Mouse (Mus musculus) embryonic facial prominence, embryonic 13.5 days (tissue): ENCODE results near the gene Med26. TPM values are rescaled to one million over a fixed set of nuclear protein-coding genes. Genes with fewer than 3 reads are reported as not detected.

Source experiments
- ATAC-seq: fragments of 200-750 bp; cut with Nextera tagmentation; 2 replicates; pipeline ENCODE4 v1.8.0; 2017; ENCODE audit warnings: low read depth; ENCODE audit not compliant: insufficient number of reproducible peaks, insufficient read depth, low FRiP score, low TSS enrichment
- H3K27ac ChIP-seq: fragments of 300-500 bp; sonication (generic); 2 replicates; pipeline ENCODE4 v1.5.1; 2015; ENCODE audit warnings: moderate library complexity, mild to moderate bottlenecking, inconsistent platforms
- H3K27me3 ChIP-seq: fragments of 300-500 bp; sonication (generic); 2 replicates; pipeline ENCODE4 v1.6.1; 2015; ENCODE audit warnings: mild to moderate bottlenecking, inconsistent platforms
- H3K36me3 ChIP-seq: fragments of 300-500 bp; sonication (generic); 2 replicates; pipeline ENCODE4 v1.6.1; 2015; ENCODE audit warnings: mild to moderate bottlenecking, inconsistent platforms
- H3K4me1 ChIP-seq: fragments of 300-500 bp; sonication (generic); 2 replicates; pipeline ENCODE4 v1.6.1; 2015; ENCODE audit warnings: inconsistent platforms
- H3K4me2 ChIP-seq: fragments of 300-500 bp; sonication (generic); 2 replicates; pipeline ENCODE4 v1.6.1; 2015; ENCODE audit warnings: moderate library complexity, mild to moderate bottlenecking, inconsistent platforms
- H3K4me3 ChIP-seq: fragments of 300-500 bp; sonication (generic); 2 replicates; pipeline ENCODE4 v1.5.1; 2015; ENCODE audit warnings: mild to moderate bottlenecking, inconsistent platforms
- H3K9ac ChIP-seq: fragments of 300-500 bp; sonication (generic); 2 replicates; pipeline ENCODE4 v1.6.1; 2015; ENCODE audit warnings: mild to moderate bottlenecking, inconsistent platforms
- H3K9me3 ChIP-seq: fragments of 300-500 bp; sonication (generic); 2 replicates; pipeline ENCODE4 v1.6.1; 2016; ENCODE audit warnings: inconsistent platforms
- WGBS: fragments of 180-500 bp; shearing (Covaris S2); methylation state at CpG from one replicate; pipeline ENCODE4 v1.1.7; 2015; ENCODE audit warnings: mixed read lengths; 5-methylcytosine and 5-hydroxymethylcytosine counted together
- polyA plus RNA-seq: library from polyadenylated mRNA; unstranded; fragments of >200 nt; fragmentation: Nextera tagmentation; extraction: Ambion mirVana; gene quantifications from 2 replicates; pipeline ENCODE4 v1.2.1, GENCODE M21; 2015

Med26 gene
- polyA plus RNA-seq, 1 experiment from 2014 or later: 20.4 TPM

DNA sequence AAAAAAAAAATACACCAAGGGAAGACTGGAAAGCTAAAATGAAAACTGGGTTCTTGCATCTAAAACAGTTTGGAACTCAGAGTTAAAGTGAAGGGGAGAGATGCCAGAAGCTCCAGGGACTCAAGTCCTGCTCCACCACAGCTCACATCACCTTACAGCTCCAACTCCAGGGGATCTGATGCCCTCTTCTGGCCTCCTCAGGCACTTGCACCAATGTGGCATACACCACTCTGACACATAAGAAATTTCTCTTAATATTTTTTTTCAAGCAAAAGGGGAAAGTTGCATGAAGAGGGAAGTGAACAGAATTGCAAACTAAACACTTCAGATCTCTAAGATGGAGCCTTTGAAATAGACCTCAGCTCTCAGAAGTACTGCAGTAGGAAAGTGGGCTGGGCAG, 8.8 kb downstream of the Med26 start:
- Histone ChIP-seq H3K4me1 (peaks cover 7% of the 10 kb centered on the region; the same call in 1 of the 2 replicates), H3K9me3 (no peaks in the 10 kb centered on the region), H3K4me3 (no peak overlapping the region), H3K4me2 (no peak overlapping the region), H3K27me3 (no peaks in the 10 kb centered on the region), H3K9ac (no peak overlapping the region), H3K27ac (no peak overlapping the region), H3K36me3 (peaks cover 10% of the 10 kb centered on the region; the same call in 1 of the 2 replicates)
- no peak for ATAC-seq

- no peak overlapping the region for H3K4me2 ChIP-seq
- no peak for ATAC-seq
- H3K4me3 ChIP-seq: no peak overlapping the region
- H3K9me3 ChIP-seq: no peaks in the 10 kb centered on the region
- 86% methylated on average over 3 of the region's 3 CpGs for WGBS
- no peaks in the 10 kb centered on the region for H3K36me3 ChIP-seq
- no peaks in the 10 kb centered on the region for H3K27me3 ChIP-seq
- H3K4me1 ChIP-seq: peaks cover 7% of the 10 kb centered on the region; the same call in 1 of the 2 replicates
- H3K27ac ChIP-seq: no peak overlapping the region
- H3K9ac ChIP-seq: no peak overlapping the region
These were observed 13.2 kb downstream of the Med26 start for GRCm38 (mm10) chr8:72534888-72535287.

GRCm38 (mm10) chr8:72532103-72532502, 16.0 kb downstream of the Med26 start:
- Histone ChIP-seq H3K9ac (no peak overlapping the region), H3K36me3 (peaks cover 5% of the 10 kb centered on the region; the same call in 1 of the 2 replicates), H3K4me3 (no peak overlapping the region)

GRCm38 (mm10) chr8:72521888-72522287, 26.2 kb downstream of the Med26 start:
- Histone ChIP-seq H3K4me1 (no peaks in the 10 kb centered on the region), H3K9ac (no peak overlapping the region), H3K36me3 (peaks cover 6% of the 10 kb centered on the region; the same call in 1 of the 2 replicates), H3K27ac (no peak overlapping the region), H3K4me2 (no peak overlapping the region), H3K27me3 (no peaks in the 10 kb centered on the region), H3K4me3 (no peak overlapping the region), H3K9me3 (no peaks in the 10 kb centered on the region)
- no peak for ATAC-seq

More at GRCm38 (mm10) chr8:72532103-72532502, 16.0 kb downstream of the Med26 start:
- WGBS: 96% methylated on average over 1 of the region's 1 CpGs
- H3K4me2 ChIP-seq: no peak overlapping the region
- H3K4me1 ChIP-seq: no peaks in the 10 kb centered on the region
- no peak for ATAC-seq
- H3K27me3 ChIP-seq: no peaks in the 10 kb centered on the region
- H3K9me3 ChIP-seq: no peaks in the 10 kb centered on the region
- H3K27ac ChIP-seq: no peak overlapping the region

GRCm38 (mm10) chr8:72517421-72517988, 30.6 kb downstream of the Med26 start:
- WGBS: 84% methylated on average over 7 of the region's 7 CpGs
- ATAC-seq: no peak

GRCm38 (mm10) chr8:72513158-72513557, 34.9 kb downstream of the Med26 start:
- Histone ChIP-seq H3K4me2 (no peak overlapping the region), H3K27me3 (no peaks in the 10 kb centered on the region), H3K36me3 (peaks cover 7% of the 10 kb centered on the region; the same call in 1 of the 2 replicates), H3K4me3 (no peak overlapping the region), H3K27ac (no peak overlapping the region), H3K4me1 (peaks cover 6% of the 10 kb centered on the region; the same call in 1 of the 2 replicates), H3K9ac (no peak overlapping the region), H3K9me3 (no peaks in the 10 kb centered on the region)
- 90% methylated on average over 1 of the region's 1 CpGs for WGBS
- ATAC-seq: no peak

More at GRCm38 (mm10) chr8:72517421-72517988, 30.6 kb downstream of the Med26 start:
- Histone ChIP-seq H3K9ac (no peak overlapping the region), H3K27ac (no peak overlapping the region), H3K4me1 (no peaks in the 10 kb centered on the region), H3K9me3 (no peaks in the 10 kb centered on the region), H3K4me2 (no peak overlapping the region), H3K4me3 (no peak overlapping the region), H3K27me3 (no peaks in the 10 kb centered on the region), H3K36me3 (peaks cover 7% of the 10 kb centered on the region; the same call in 1 of the 2 replicates)

DNA sequence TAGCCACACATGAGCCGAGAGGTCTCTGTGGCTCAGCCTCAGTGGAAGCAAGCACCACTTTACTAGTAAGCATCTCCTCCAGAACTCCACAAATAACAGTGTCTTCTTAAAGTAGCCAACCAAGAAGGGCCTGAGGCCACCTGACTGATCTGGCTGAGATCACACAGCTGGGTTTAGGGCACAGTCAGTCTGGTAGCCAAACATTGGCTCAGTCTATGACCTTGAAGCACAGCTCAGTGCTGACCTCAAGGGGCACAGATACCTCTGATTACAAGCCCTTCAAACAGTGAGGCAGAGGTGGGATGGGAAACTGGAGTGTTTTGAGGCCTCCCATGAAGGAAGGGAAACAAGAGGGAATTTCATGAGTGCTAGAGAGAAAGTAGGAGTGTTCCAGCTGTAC, 35.4 kb downstream of the Med26 start:
- WGBS: 87% methylated on average over 1 of the region's 1 CpGs
- H3K9ac ChIP-seq: no peak overlapping the region
- H3K4me1 ChIP-seq: peaks cover 6% of the 10 kb centered on the region; the same call in 1 of the 2 replicates
- no peak overlapping the region for H3K4me3 ChIP-seq
- no peaks in the 10 kb centered on the region for H3K27me3 ChIP-seq
- ATAC-seq: no peak
- no peaks in the 10 kb centered on the region for H3K9me3 ChIP-seq
- peaks cover 7% of the 10 kb centered on the region; the same call in 1 of the 2 replicates for H3K36me3 ChIP-seq
- no peak overlapping the region for H3K27ac ChIP-seq
- H3K4me2 ChIP-seq: no peak overlapping the region

GRCm38 (mm10) chr8:72507505-72507904, 40.6 kb downstream of the Med26 start:
- no peak overlapping the region for H3K27ac ChIP-seq
- 92% methylated on average over 1 of the region's 1 CpGs for WGBS
- H3K27me3 ChIP-seq: no peaks in the 10 kb centered on the region
- no peaks in the 10 kb centered on the region for H3K9me3 ChIP-seq
- H3K4me1 ChIP-seq: peaks cover 12% of the 10 kb centered on the region; the same call in 1 of the 2 replicates
- no peak overlapping the region for H3K9ac ChIP-seq
- no peak for ATAC-seq
- no peak overlapping the region for H3K4me2 ChIP-seq
- no peak overlapping the region for H3K4me3 ChIP-seq
- peaks cover 8% of the 10 kb centered on the region; the same call in 1 of the 2 replicates for H3K36me3 ChIP-seq

DNA sequence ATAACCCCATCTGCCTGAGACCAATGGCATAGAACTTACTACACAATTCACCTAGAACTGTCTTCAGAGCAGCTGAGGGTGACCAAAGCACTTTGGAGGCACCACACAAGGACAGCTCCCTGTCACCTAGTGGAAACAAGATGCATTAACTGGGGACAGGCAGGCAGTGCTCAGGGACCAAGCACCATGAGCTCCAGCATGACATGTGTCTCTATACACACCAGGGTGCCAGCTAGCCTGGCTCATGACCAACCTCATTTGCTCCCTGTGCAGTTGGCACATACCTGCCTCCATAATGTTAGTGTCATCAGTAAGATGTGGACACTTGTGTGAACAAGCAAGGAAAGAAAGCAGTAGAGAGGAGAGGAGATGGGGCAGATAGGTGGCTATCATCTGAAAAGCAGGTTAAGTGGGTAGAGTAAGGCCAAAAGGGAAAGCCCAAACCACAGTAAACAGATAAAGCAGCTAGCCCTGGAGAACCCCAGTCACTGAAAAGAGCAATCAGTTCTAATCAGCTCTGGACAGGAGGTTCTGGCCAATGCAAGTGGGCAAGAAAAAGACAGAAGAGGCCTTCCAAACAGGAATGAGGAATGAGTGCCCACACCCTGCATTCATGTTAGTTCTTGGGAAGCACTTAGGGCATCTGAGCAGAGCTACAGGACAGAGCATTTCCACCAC, 43.3 kb downstream of the Med26 start:
- no peak for ATAC-seq
- H3K9ac ChIP-seq: no peak overlapping the region
- H3K4me2 ChIP-seq: no peak overlapping the region
- no peaks in the 10 kb centered on the region for H3K9me3 ChIP-seq
- H3K36me3 ChIP-seq: peaks cover 13% of the 10 kb centered on the region; the same call in 1 of the 2 replicates
- H3K4me3 ChIP-seq: no peak overlapping the region
- peaks cover 7% of the 10 kb centered on the region for H3K4me1 ChIP-seq
- H3K27ac ChIP-seq: no peak overlapping the region
- no peaks in the 10 kb centered on the region for H3K27me3 ChIP-seq

- H3K36me3 ChIP-seq: peaks cover 18% of the 10 kb centered on the region; the same call in 1 of the 2 replicates
- H3K4me3 ChIP-seq: no peak overlapping the region
- H3K27me3 ChIP-seq: no peaks in the 10 kb centered on the region
- peaks cover 7% of the 10 kb centered on the region for H3K4me1 ChIP-seq
- H3K27ac ChIP-seq: no peak overlapping the region
- H3K9me3 ChIP-seq: no peaks in the 10 kb centered on the region
- H3K4me2 ChIP-seq: no peak overlapping the region
- H3K9ac ChIP-seq: no peak overlapping the region
- no peak for ATAC-seq
These were observed 43.9 kb downstream of the Med26 start for GRCm38 (mm10) chr8:72504137-72504536.

DNA sequence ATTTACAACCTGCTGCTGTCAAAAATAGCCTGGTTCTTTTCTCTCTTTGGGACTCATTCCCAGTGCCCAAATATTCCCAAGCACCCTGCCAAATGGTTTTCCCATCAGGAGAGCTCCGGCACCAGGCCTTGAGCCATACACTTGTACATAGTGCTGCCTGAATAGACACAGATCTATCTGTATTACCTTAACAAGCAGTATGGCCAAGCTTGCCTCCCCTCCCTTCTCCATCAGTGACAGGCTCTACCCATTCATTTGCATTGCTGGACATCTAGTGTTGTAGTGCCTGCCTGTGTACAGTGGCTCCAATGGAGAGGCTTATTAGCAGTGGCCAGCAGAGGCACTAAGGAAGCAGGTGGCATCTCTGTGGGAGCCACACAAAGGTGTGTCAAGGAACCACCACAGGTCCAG, 47.5 kb downstream of the Med26 start:
- H3K4me3 ChIP-seq: no peak overlapping the region
- H3K27me3 ChIP-seq: no peaks in the 10 kb centered on the region
- no peak overlapping the region for H3K4me2 ChIP-seq
- WGBS: 97% methylated on average over 1 of the region's 1 CpGs
- ATAC-seq: no peak
- no peaks in the 10 kb centered on the region for H3K9me3 ChIP-seq
- peaks cover 7% of the 10 kb centered on the region for H3K4me1 ChIP-seq
- H3K36me3 ChIP-seq: peaks cover 40% of the 10 kb centered on the region
- no peak overlapping the region for H3K9ac ChIP-seq
- no peak overlapping the region for H3K27ac ChIP-seq
